Mouse (Mus musculus) CH12.LX (cell line): ENCODE results near the gene Gm45623. TPM values are rescaled to one million over a fixed set of nuclear protein-coding genes. Genes with fewer than 3 reads are reported as not detected.

Experiments used
- DNase-seq: peaks from one replicate; pipeline ENCODE4 v3.0.0-alpha.2; 2013; ENCODE audit errors: extremely low read depth
- H3K27ac ChIP-seq: 2 replicates; pipeline ENCODE4 v1.5.1; 2012; ENCODE audit warnings: low read depth, mild to moderate bottlenecking, control low read depth, moderate library complexity; ENCODE audit not compliant: insufficient read depth
- H3K27me3 ChIP-seq: replicated peaks from 2 replicates; pipeline ENCODE3; 2012; ENCODE audit warnings: inconsistent platforms
- H3K36me3 ChIP-seq, 2 experiments: replicated peaks in 1 of 2; 2 replicates each; pipeline versions ENCODE3 to v1.6.1; 2012; ENCODE audit warnings: inconsistent platforms in 1 of 2, low read length in 1 of 2, mild to moderate bottlenecking in 1 of 2, mixed read lengths in 1 of 2, moderate library complexity in 1 of 2; ENCODE audit not compliant: control insufficient read depth in 1 of 2, insufficient read depth in 1 of 2
- H3K4me1 ChIP-seq, 2 experiments: 2 replicates each; pipeline ENCODE4 v1.6.1; 2012; ENCODE audit warnings: inconsistent platforms in 1 of 2, moderate library complexity in 1 of 2; ENCODE audit not compliant: insufficient read depth in 2 of 2, control insufficient read depth in 1 of 2
- H3K4me2 ChIP-seq: 2 replicates; pipeline ENCODE4 v1.6.1; 2012; ENCODE audit warnings: low read depth, mild to moderate bottlenecking, control low read depth; ENCODE audit not compliant: poor library complexity, insufficient read depth, severe bottlenecking
- H3K4me3 ChIP-seq, 3 experiments: fragments of 150-350 bp in 1 of 3; sonication (generic) in 1 of 3; replicated peaks in 1 of 3; 2 replicates each; pipeline versions ENCODE3 to v1.5.1; 2011 to 2012; ENCODE audit warnings: low read depth in 2 of 3, low read length in 2 of 3, mild to moderate bottlenecking in 2 of 3, moderate library complexity in 2 of 3, control low read depth in 1 of 3, improper control_type of control experiment in 1 of 3, inconsistent platforms in 1 of 3, mixed read lengths in 1 of 3; ENCODE audit not compliant: poor library complexity in 1 of 3
- H3K79me2 ChIP-seq: replicated peaks from 2 replicates; pipeline ENCODE4 v1.6.1; 2012; ENCODE audit warnings: mild to moderate bottlenecking, moderate library complexity; ENCODE audit not compliant: control insufficient read depth, poor library complexity, insufficient read depth, severe bottlenecking; ENCODE audit errors: extremely low read depth
- H3K9ac ChIP-seq: 2 replicates; pipeline ENCODE4 v1.6.1; 2012; ENCODE audit warnings: low read depth, mild to moderate bottlenecking, control low read depth, moderate library complexity; ENCODE audit not compliant: insufficient read depth
- H3K9me3 ChIP-seq: replicated peaks from 2 replicates; pipeline ENCODE3; 2012; ENCODE audit warnings: low read length, inconsistent platforms, mixed read lengths
- E2F4 ChIP-seq: IDR thresholded peaks from 2 replicates; pipeline ENCODE4 v1.6.1; 2011; ENCODE audit warnings: low read depth, low read length, improper control_type of control experiment; ENCODE audit not compliant: insufficient replicate concordance
- ELF1 ChIP-seq: IDR thresholded peaks from 2 replicates; pipeline ENCODE4 v1.6.1; 2014; ENCODE audit warnings: low read depth, mild to moderate bottlenecking, inconsistent platforms, low read length, improper control_type of control experiment
- GABPA ChIP-seq: IDR thresholded peaks from 2 replicates; pipeline ENCODE4 v1.6.1; 2012; ENCODE audit warnings: low read depth, low read length, improper control_type of control experiment, inconsistent platforms; ENCODE audit not compliant: insufficient replicate concordance
- HCFC1 ChIP-seq: IDR thresholded peaks from 2 replicates; pipeline ENCODE4 v1.6.1; 2012; ENCODE audit warnings: low read depth, mild to moderate bottlenecking, inconsistent platforms, low read length, improper control_type of control experiment
- KAT2A ChIP-seq: IDR thresholded peaks from 2 replicates; pipeline ENCODE4 v1.6.1; 2012; ENCODE audit warnings: low read length, improper control_type of control experiment, inconsistent platforms; ENCODE audit not compliant: insufficient replicate concordance
- MEF2A ChIP-seq: IDR thresholded peaks from 2 replicates; pipeline ENCODE4 v1.6.1; 2014; ENCODE audit warnings: low read depth, mild to moderate bottlenecking, inconsistent platforms, low read length, improper control_type of control experiment, borderline replicate concordance
- MYC ChIP-seq: IDR thresholded peaks from 2 replicates; pipeline ENCODE4 v1.6.1; 2011; ENCODE audit warnings: low read depth, mild to moderate bottlenecking, improper control_type of control experiment, low read length
- NELFE ChIP-seq: IDR thresholded peaks from 2 replicates; pipeline ENCODE4 v1.6.1; 2011; ENCODE audit warnings: low read depth, low read length, improper control_type of control experiment
- RCOR1 ChIP-seq: conservative IDR thresholded peaks from 2 replicates; pipeline ENCODE4 v1.6.1; 2012; ENCODE audit warnings: low read depth, mild to moderate bottlenecking, inconsistent platforms, low read length, improper control_type of control experiment
- TBP ChIP-seq: conservative IDR thresholded peaks from 2 replicates; pipeline ENCODE4 v1.6.1; 2011; ENCODE audit warnings: low read depth, low read length, improper control_type of control experiment
- ZC3H11A ChIP-seq: IDR thresholded peaks from 2 replicates; pipeline ENCODE4 v1.6.1; 2012; ENCODE audit warnings: low read depth, mild to moderate bottlenecking, inconsistent platforms, low read length, improper control_type of control experiment
- ZKSCAN1 ChIP-seq: IDR thresholded peaks from 2 replicates; pipeline ENCODE4 v1.6.1; 2012; ENCODE audit warnings: low read depth, inconsistent platforms, low read length, improper control_type of control experiment, borderline replicate concordance
- dilution Hi-C: fragments of 300-500 bp; cut with MboI; formaldehyde crosslinking; loops from 2 replicates; pipeline ENCODE4 v1.14.3; 2020; ENCODE audit warnings: low sequenced_read_pairs; ENCODE audit not compliant: extremely low pct_unique_long_range_greater_than_20kb, extremely low pct_ligation_motif_present
- in situ Hi-C: fragments of 300-500 bp; cut with MboI; formaldehyde crosslinking; loops from 3 replicates; pipeline ENCODE4 v1.14.3; 2019; ENCODE audit warnings: low sequenced_read_pairs, low pct_ligation_motif_present, low pct_unique_long_range_greater_than_20kb, mixed read lengths
- polyA plus RNA-seq: library from polyadenylated mRNA; unstranded; fragments of >175 nt; gene quantifications from 2 replicates; pipeline ENCODE4 v1.2.1, GENCODE M21; 2012; ENCODE audit warnings: low read depth; ENCODE audit not compliant: insufficient read length
- total RNA-seq, 2 experiments: library from RNA; depleted of rRNA; stranded (reverse); fragments of 300-350 nt in 1 of 2; fragments of >200 nt in 1 of 2; gene quantifications; 2 replicates each; pipeline ENCODE4 v1.2.3; 2012 to 2014

Gene Gm45623
- total and polyA plus RNA-seq, 3 experiments = not detected

DNA sequence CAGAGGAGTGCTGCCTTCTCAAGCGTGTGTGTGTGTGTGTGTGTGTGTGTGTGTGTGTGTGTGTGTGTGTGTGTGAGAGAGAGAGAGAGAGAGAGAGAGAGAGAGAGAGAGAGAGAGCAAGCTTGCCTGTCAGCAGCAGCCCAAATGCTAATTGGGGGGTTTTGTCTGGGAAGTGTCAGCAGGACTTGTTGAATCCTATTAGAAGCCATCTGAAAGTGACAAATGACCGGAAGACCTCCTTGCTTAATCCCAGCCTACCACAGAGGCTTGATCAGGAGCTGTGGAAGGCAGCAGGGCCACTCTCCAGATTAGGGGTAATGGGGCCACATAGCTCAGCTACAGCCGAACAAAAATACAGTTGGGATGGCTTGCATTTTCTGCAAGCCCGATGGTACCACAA lies 15.8 kb upstream of the Gm45623 start:
- Histone ChIP-seq H3K79me2 (no peaks in the 10 kb centered on the region), H3K4me2 (no peak overlapping the region), H3K27ac (no peak overlapping the region), H3K9ac (no peak overlapping the region), H3K4me3 (no peak overlapping the region), H3K36me3 (no peaks in the 10 kb centered on the region), H3K9me3 (peaks cover 10% of the 10 kb centered on the region), H3K27me3 (peaks cover 53% of the 10 kb centered on the region), H3K4me1 (peaks cover 0 to 6% of the 10 kb centered on the region in 2 experiments; a peak in 1 of 4 replicates)
- DNase-seq = no peak
- dilution Hi-C loops = no loop called here
- in situ Hi-C loops = no loop called here
- TF ChIP-seq HCFC1 = no peak
- TF ChIP-seq KAT2A = no peak
- TF ChIP-seq NELFE = no peak
- no peak for TF ChIP-seq ZKSCAN1
- TF ChIP-seq E2F4 = no peak
- no peak for TF ChIP-seq ZC3H11A
- no peak for TF ChIP-seq GABPA

DNA sequence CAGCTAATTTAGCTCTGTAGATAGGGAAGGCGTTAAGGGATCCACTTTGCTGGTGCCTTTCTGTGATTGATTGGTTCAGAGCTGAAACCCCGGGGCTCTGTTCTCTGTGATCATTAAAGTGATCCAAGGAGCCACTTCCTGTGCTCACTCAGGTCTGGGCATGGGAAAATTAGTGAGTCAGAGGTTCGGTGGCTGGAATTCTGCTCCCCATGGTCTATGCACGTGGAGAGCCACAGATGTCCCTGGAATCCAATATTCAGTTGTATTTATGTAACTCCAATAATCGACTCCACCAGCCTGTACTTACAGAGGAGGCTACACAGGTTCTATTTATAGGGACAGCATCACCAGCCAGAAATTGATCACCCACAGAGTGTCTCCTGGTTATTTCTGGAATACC lies 12.6 kb upstream of the Gm45623 start:
- H3K4me1 ChIP-seq = no peaks in the 10 kb centered on the region
- dilution Hi-C loops (no loop called here), in situ Hi-C loops (no loop called here)
- no peak for DNase-seq
- H3K27ac ChIP-seq = no peak overlapping the region
- TF ChIP-seq RCOR1 = no peak
- TF ChIP-seq E2F4 = no peak
- no peak for TF ChIP-seq MEF2A
- no peak for TF ChIP-seq TBP
- no peak for TF ChIP-seq KAT2A
- no peaks in the 10 kb centered on the region for H3K79me2 ChIP-seq
- no peak overlapping the region for H3K9ac ChIP-seq
- H3K36me3 ChIP-seq = no peaks in the 10 kb centered on the region
- H3K4me2 ChIP-seq = no peak overlapping the region
- H3K4me3 ChIP-seq = no peak overlapping the region
- peaks cover 78% of the 10 kb centered on the region for H3K27me3 ChIP-seq
- H3K9me3 ChIP-seq = peaks cover 10% of the 10 kb centered on the region

DNA sequence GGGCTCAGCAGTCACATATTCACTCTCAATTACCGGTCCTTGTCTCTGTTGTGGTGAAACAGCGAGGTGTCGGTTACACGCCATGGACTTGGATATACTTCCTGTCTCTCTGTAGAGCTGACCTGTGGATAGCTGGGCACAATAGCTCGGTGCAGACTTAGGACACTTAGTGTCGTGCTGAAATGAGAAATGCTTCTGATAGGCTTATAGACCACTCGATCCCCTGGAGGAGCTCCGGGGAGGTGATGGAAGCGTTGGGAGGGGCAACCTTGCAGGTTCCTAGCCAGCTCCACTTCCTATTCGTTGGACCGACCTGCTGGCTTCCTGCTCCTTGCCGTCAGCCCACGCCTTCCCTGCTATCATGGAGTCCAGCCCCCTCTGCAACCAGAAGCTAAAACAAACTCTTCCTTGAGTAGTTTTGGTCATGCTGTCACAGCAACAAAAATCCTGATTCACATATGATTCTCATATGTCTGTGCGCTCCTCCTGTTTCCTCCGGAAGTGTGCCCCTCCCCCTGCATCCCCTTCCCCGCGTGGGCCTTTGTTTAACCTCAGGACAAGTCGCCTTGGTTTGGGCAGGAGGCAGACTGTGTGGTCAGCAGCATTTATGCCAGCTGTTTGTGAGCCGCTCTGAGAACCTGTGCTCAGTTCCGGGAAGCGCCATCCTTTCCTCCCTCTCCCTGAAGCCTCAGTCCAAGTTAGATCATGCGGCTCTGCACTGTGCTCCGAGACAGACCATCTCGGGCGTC lies 11.8 kb upstream of the Gm45623 start:
- no peak for TF ChIP-seq ELF1
- no peak for TF ChIP-seq MYC
- Histone ChIP-seq H3K27me3 (peaks cover 82% of the 10 kb centered on the region), H3K79me2 (no peaks in the 10 kb centered on the region), H3K4me3 (no peak overlapping the region), H3K9ac (no peak overlapping the region), H3K36me3 (no peaks in the 10 kb centered on the region), H3K9me3 (peaks cover 6% of the 10 kb centered on the region), H3K27ac (no peak overlapping the region), H3K4me1 (no peaks in the 10 kb centered on the region), H3K4me2 (no peak overlapping the region)
- no peak for DNase-seq
- dilution Hi-C loops (no loop called here), in situ Hi-C loops (no loop called here)
